Mouse (Mus musculus) liver, adult 2 months (tissue): ENCODE measurements around the gene Ly75.

Source experiments
- CTCF ChIP-seq: fragments of 200-500 bp; IDR thresholded peaks from 2 replicates; pipeline ENCODE4 v1.5.1; 2011; ENCODE audit warnings: low read depth, low read length, control low read depth
- POLR2A ChIP-seq: fragments of 200-500 bp; IDR thresholded peaks from 2 replicates; pipeline ENCODE4 v1.6.1; 2011; ENCODE audit warnings: low read length, control low read depth; ENCODE audit not compliant: insufficient read depth; ENCODE audit errors: extremely low read depth

- TF ChIP-seq CTCF = no peak
- no peak for TF ChIP-seq POLR2A
Observed at GRCm38 (mm10) chr2:60326948-60327347, 56.2 kb downstream of the Ly75 start.
